In the genomic region with DNA sequence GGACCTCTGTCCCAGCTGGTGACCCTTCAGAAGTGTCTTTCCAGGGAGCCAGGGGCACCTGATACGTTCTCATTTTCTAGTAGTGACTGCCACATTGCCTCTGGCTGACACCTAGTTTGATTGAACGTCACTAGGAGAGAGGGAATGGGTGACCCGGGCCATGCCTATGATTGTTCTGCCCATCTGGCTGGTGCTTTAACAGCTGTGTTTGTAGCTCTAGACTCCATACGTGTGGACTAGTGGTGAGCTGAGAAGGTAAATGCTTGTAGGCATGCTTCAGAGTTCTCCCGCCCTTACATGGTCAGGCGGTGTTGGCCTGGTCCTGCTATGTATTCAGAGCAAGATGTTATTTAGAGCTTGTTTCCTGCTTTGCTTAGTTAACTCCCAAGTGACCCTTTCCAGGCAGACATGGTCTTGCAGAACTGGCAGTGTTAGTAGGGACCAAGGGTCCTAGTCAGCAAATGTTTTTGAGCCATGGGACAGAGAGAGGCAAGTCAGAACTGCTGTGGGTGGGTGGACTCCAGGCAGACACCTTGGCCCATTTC, we compare ENCODE assay signal across 16 mouse cellular contexts. TPM values are rescaled to one million over a fixed set of nuclear protein-coding genes. Genes with fewer than 3 reads are reported as not detected.
DNase-seq lines count a peak whose midpoint lies in the region; ATAC-seq and TF ChIP-seq lines count a peak whose summit lies in the region.
"Had no signal": no experiment of that assay in that cellular context is flagged by ENCODE, and none has a peak within 500 bp of the region (broad histone marks: within the 10 kb centered on the region; RNA-seq: fewer than 3 reads in every experiment).

No protein-coding gene starts in this region.

- H3K4me1 ChIP-seq in heart, adult 2 months (ENCODE audit: control insufficient read depth, insufficient read depth, low read length) = peaks cover 39% of the 10 kb centered on the region
- peaks cover 34% of the 10 kb centered on the region for H3K4me1 ChIP-seq in lung, adult 2 months (ENCODE audit: control insufficient read depth, insufficient read depth, low read length)
- H3K4me1 ChIP-seq in heart, embryonic 12.5 days (replicated peaks) = peaks cover 80% of the 10 kb centered on the region
- H3K4me1 ChIP-seq in intestine, embryonic 16.5 days (ENCODE audit: control insufficient read depth, insufficient read depth, low read length) = peaks cover 53% of the 10 kb centered on the region

- peak overlapping the region; percentile 29 for H3K9ac ChIP-seq in heart, adult 2 months (ENCODE audit: low read depth, low read length)
- 0 out of 2 replicates have a peak overlapping the region, but pooled peaks have one; percentile 16 for H3K9ac ChIP-seq in heart, embryonic 12.5 days
- 0 out of 2 replicates have a peak overlapping the region, but pooled peaks have one; percentile 30 for H3K9ac ChIP-seq in intestine, embryonic 16.5 days (ENCODE audit: low read depth, low read length)
- H3K9ac ChIP-seq: hindbrain, embryonic 15.5 days; liver, postnatal 0 days had no signal

- peak overlapping the region; percentile 94 for H3K27ac ChIP-seq in heart, adult 2 months
- H3K27ac ChIP-seq in heart, embryonic 12.5 days (ENCODE audit: poor library complexity, severe bottlenecking) = peak overlapping the region; percentile 65
- H3K27ac ChIP-seq in intestine, embryonic 16.5 days (ENCODE audit: low read length) = peak overlapping the region; percentile 27; the same call in 1 of the 2 replicates
- H3K27ac ChIP-seq: hindbrain, embryonic 15.5 days had no signal

- H3K27me3 ChIP-seq in heart, adult 2 months (ENCODE audit: control insufficient read depth, insufficient read depth, low read length) = no peaks in the 10 kb centered on the region
- H3K27me3 ChIP-seq in heart, embryonic 12.5 days (replicated peaks) = no peaks in the 10 kb centered on the region
- no peaks in the 10 kb centered on the region for H3K27me3 ChIP-seq in intestine, embryonic 16.5 days (replicated peaks; ENCODE audit: control insufficient read depth, insufficient read depth, low read length)
- H3K27me3 ChIP-seq: hindbrain, embryonic 15.5 days had no signal

- ATAC-seq in heart, embryonic 12.5 days (ENCODE audit: insufficient number of reproducible peaks, low FRiP score) = no peak
- no peak for ATAC-seq in intestine, embryonic 16.5 days
- ATAC-seq: forebrain, embryonic 16.5 days; liver, postnatal 0 days had no signal

- 18% methylated on average over 6 of the region's 6 CpGs for WGBS in heart, adult 2 months
- WGBS in lung, adult 2 months = 19% methylated on average over 6 of the region's 6 CpGs
- WGBS in heart, embryonic 12.5 days = 48% methylated on average over 6 of the region's 6 CpGs
- 58% methylated on average over 6 of the region's 6 CpGs for WGBS in intestine, embryonic 16.5 days

- peak overlapping the region; percentile 75 for H3K4me2 ChIP-seq in heart, embryonic 12.5 days
- H3K4me2 ChIP-seq in intestine, embryonic 16.5 days (ENCODE audit: low read depth, low read length) = peak overlapping the region; percentile 72; the same call in 1 of the 2 replicates
- H3K4me2 ChIP-seq: hindbrain, embryonic 15.5 days had no signal

- H3K9me3 ChIP-seq in heart, embryonic 12.5 days (replicated peaks) = no peaks in the 10 kb centered on the region
- H3K9me3 ChIP-seq in intestine, embryonic 16.5 days (ENCODE audit: control insufficient read depth, low read length) = no peaks in the 10 kb centered on the region
- H3K9me3 ChIP-seq: hindbrain, embryonic 15.5 days had no signal

- intact Hi-C loops in heart, adult 2 months (cut with DNase I) = no loop called here
- intact Hi-C loops in heart, postnatal 25 days (cut with DNase I) = loop anchor here (5.0 kb wide), 1 partner anchor 40 kb away; no protein-coding TSS in a partner anchor

- 0 out of 2 replicates have a peak, but pooled peaks have one; percentile 20 for TF ChIP-seq EP300 in heart, adult 2 months (IDR thresholded peaks at IDR 0.05; ENCODE audit: insufficient read depth, low read depth, low read length)

- TF ChIP-seq CTCF in heart, adult 2 months (IDR thresholded peaks at IDR 0.05) = peak; percentile 27
- no peak for TF ChIP-seq CTCF in lung, adult 2 months (IDR thresholded peaks at IDR 0.05; ENCODE audit: insufficient read depth, low read length)

- no peak for DNase-seq in heart, adult 2 months
- no peak for DNase-seq in heart, postnatal 25 days (ENCODE audit: low spot score)
- DNase-seq in lung, adult 2 months = no peak
- DNase-seq in lung, postnatal 25 days (ENCODE audit: low spot score) = no peak
- DNase-seq in gastrocnemius, adult 18-20 months (ENCODE audit: low spot score) = no peak
- DNase-seq in left cerebral cortex, adult 18-20 months (ENCODE audit: low spot score in 2 of 2) = no peak
- DNase-seq: adrenal gland, postnatal 25 days; gastrocnemius, postnatal 25 days; liver, postnatal 0 days; right cerebral cortex, postnatal 14 days; thymus, postnatal 25 days had no signal

- H3K36me3 ChIP-seq in heart, adult 2 months (ENCODE audit: control insufficient read depth, insufficient read depth, low read length) = peaks cover 5% of the 10 kb centered on the region; the same call in 1 of the 2 replicates
- H3K36me3 ChIP-seq in heart, embryonic 12.5 days = peaks cover 5% of the 10 kb centered on the region; the same call in 1 of the 2 replicates
- H3K36me3 ChIP-seq in intestine, embryonic 16.5 days (ENCODE audit: control insufficient read depth, insufficient read depth, low read length) = no peaks in the 10 kb centered on the region
- H3K36me3 ChIP-seq: hindbrain, embryonic 15.5 days had no signal

- no peak for TF ChIP-seq POLR2A in heart, adult 2 months (IDR thresholded peaks at IDR 0.05; ENCODE audit: insufficient read depth, low read depth, low read length)
- no peak for TF ChIP-seq POLR2A in lung, adult 2 months (IDR thresholded peaks at IDR 0.05; ENCODE audit: borderline replicate concordance, extremely low read depth, low read depth, low read length)

- H3K4me3 ChIP-seq in heart, adult 2 months = peak overlapping the region; percentile 2; the same call in 1 of the 2 replicates
- H3K4me3 ChIP-seq in lung, adult 2 months (replicated peaks; ENCODE audit: extremely low read depth, low read depth, low read length) = peak overlapping the region; percentile 21
- H3K4me3 ChIP-seq in heart, embryonic 12.5 days = no peak overlapping the region
- H3K4me3 ChIP-seq in intestine, embryonic 16.5 days (ENCODE audit: low read length) = no peak overlapping the region
- H3K4me3 ChIP-seq: erythroblast, embryonic 14.5 days; hindbrain, embryonic 15.5 days had no signal

- peaks cover 12% of the 10 kb centered on the region for H3K79me2 ChIP-seq in heart, adult 2 months (replicated peaks; ENCODE audit: control insufficient read depth, insufficient read depth, low read length)

RNA-seq across cellular contexts. Expression of gene Inpp5a, which starts 3.9 kb away (rescaled TPM):
- total RNA-seq in heart, adult 2 months (2021) = 100 to 1,000 TPM; 280 to 306 TPM
- polyA plus RNA-seq in heart, adult 2 months (2012; rRNA removed) = 134 and 195 TPM in 2 replicates
- total RNA-seq in heart, postnatal 25 days (2021) = 100 to 1,000 TPM; 292 to 306 TPM
- 52.1 and 61.0 TPM in 2 replicates for polyA plus RNA-seq in lung, adult 2 months (2012; rRNA removed)
- polyA plus RNA-seq in heart, embryonic 12.5 days (2016; fragmentation: Nextera tagmentation; extraction: Ambion mirVana) = 96.3 and 104 TPM in 2 replicates
- polyA plus RNA-seq in intestine, embryonic 16.5 days (2015; fragmentation: Nextera tagmentation; extraction: Ambion mirVana) = 8.9 and 27.7 TPM in 2 replicates
- total RNA-seq in gastrocnemius, adult 18-20 months (2021) = 10 to 100 TPM; 77.1 to 92.8 TPM
- total RNA-seq in left cerebral cortex, adult 18-20 months (2021) = 10 to 100 TPM; 60.0 to 61.8 TPM

Comparison
In these comparisons a context has a peak if more than half of its experiments do, and no peak if none do; other contexts are left out.
1. H3K4me3 ChIP-seq: peak in heart, adult 2 months (single experiment) and lung, adult 2 months (single experiment); none in heart, embryonic 12.5 days (single experiment) and intestine, embryonic 16.5 days (single experiment).
2. H3K27ac ChIP-seq: peak in every context shown above with its lines; median percentile 94 in heart, adult 2 months; 65 in heart, embryonic 12.5 days; 27 in intestine, embryonic 16.5 days.
3. Peak in every context shown above with its lines, with median percentiles within 50 percentile points of each other: H3K9ac ChIP-seq.